Mouse (Mus musculus): ENCODE measurements around the gene Inha.

Inha gene

DNA sequence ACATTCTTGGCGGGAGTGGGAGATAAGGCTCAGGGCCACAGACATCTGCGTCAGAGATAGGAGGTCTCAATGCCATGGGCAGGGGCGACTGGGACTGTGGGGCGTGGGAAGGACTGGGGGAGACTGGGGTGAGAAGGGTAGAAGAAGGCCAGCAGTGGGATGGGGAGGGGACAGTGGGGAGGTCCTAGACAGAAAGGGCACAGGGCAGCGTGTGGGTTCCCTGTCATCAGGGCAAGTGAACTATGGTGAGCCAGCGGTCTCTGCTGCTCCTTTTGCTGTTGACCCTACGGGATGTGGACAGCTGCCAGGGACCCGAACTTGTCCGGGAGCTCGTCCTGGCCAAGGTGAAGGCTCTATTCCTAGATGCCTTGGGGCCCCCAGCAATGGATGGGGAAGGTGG is at the start of gene Inha:
Gene Inha, plus strand, starts transcription at position 72 of the 400 bp plus-strand sequence.
- DNase-seq = no peak

DNA sequence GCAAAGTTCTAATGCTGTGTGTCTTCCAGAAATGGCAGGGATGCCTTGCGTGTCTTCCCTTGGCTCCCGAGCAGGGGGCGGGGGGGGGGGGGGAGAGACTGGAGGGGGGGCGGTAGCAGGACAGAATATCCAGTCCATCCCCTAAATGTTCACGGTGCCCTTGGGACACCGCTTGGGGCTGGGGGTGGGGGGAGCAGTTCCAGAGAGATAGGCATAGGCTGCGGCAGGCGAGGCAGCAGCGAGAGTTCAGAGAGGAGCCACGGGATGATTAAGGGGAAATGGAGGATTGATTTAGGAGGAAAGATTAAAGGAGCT is 49.2 kb upstream of the Inha start:
- DNase-seq = no peak

DNA sequence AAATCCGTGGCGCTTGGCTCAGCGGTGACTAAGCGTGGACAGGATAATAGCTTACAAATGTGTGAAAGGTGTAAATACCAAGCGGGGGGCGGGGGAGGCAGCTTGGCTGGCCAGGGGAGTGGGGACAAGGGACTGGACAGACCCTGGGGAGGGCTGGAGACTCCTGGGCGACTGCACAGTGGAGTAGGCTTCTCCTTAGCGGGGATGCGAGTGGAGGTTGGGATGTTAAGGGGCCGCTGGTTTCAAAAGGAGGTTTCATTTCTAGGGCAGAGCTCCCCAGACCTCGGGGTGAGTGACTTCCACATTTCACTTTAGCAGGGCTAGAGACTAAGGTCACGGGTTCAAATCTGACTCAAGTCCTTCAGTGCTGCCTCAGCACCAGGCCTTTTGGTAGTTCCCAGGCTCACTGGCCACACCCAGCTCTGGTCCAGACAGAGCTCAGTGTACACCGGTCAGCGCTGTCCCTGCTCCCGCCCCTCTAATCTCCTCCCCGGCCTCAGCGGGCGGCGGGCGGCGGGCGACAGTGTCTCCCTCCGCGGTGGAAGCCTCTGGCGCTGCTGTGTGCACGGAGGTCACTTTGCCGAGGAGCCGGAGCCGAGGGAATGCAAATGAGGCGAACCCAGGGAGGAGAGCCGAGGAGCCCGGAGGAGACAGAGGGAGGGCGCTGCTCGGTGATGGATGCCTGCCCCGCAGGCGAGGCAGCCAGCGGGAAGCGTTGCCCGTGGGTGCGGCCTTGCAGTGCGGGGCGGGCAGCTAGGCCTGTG is 48.7 kb upstream of the Inha start:
- peak; percentile 72 for DNase-seq

DNA sequence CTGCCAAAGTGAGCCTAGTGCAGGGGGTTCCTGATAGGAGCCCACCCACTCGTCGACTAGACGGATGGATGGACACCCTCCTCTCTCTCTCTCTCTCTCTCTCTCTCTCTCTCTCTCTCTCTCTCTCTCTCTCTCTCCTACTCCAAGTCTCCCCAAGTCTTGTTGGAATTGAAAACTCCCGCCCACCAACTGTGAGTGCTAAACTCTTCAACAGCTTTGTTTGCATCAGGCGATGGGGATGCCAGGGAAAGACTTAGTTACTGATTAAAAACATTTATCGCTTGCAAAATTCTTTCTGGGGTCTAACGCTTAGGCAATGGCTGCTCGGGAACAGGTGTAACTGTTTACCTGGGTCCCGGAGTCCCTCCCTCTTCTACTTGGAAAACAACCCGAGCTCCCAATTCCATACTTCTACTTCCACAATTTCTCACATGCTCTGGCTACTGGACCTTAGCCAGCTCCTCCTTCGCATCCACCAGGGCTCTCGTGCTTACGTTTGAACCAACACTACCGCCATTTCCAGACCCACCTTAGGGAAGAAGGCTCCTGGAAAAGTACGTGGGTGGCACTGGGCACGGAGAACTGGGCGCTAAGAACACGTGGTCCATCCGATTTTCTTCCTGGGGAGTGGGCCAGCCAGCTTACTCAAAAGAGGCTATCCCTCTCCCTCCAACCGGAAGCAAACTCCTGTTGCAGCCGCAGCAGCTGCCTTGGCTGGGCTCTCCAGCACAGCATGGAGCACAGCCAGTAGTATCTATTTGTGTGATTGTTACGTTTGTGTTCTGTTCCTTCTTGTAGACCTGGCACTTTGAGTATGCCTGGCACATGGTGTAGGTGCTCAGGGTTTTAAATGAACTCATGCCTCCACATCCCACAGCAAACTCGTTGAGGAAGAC is 47.8 kb upstream of the Inha start:
- DNase-seq = peak; percentile 67

DNA sequence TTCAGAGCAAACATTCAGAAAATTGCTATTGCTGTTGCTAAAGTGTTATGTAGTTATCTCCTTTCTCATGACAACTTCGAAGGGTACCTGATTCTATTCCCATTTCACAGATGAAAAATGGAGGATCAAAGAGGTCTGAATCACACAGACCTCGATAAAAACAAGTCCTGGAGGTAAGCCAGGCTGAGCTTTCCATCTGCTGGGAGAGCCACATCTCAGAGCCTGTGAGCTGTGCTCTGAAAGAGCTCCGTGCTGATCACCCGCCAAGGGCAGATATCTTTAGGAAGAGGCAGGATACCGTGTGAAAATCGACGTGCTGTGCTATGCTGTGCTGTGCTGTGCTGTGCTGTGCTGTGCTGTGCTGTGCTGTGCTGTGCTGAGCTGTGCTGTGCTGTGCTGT is 46.6 kb upstream of the Inha start:
- no peak for DNase-seq

DNA sequence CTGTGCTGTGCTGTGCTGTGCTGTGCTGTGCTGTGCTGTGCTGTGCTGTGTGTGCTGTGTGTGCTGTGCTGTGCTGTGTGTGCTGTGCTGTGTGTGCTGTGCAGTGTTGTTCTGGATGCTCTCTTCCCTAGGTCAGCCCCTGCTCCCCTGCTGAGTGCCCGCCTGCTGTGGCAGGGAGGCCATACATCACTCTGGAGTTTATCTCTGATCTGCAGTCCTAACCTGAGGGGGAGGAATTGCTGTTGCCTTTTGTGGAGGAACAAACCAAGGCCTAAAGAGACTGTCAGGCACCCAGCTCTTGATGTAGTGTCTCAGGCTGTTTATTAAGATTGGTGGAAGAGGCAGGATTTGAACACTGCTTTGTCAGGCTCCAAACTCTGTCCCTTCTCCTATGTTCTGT is 44.2 kb upstream of the Inha start:
- no peak for DNase-seq

DNA sequence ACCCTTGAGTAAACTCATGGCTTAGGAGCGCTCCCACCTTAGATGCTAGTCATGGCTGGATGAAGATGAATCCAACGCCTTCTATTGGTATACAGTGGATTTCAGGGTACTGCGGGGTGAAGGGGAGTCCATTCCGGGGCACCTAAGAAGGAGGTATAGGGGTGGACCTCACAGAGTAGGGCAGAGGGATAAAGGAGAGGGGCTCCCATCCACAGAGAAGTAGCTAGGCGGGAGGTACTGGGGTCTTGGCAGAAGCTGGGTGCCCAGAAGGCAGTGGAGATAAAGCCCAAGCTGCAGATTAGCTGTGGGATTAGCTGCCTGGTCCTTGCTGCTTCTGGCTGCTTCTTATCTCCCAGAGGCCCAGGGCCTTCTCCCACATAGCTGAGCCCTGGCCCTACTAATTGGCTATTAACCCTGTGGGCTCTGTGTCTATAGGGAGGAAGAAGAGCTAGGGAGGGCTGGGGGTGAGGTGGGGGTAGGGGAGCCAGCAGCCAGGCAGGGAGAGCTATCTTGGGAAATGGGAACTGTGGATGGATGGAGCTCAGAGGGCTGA is 43.1 kb upstream of the Inha start:
- no peak for DNase-seq

DNA sequence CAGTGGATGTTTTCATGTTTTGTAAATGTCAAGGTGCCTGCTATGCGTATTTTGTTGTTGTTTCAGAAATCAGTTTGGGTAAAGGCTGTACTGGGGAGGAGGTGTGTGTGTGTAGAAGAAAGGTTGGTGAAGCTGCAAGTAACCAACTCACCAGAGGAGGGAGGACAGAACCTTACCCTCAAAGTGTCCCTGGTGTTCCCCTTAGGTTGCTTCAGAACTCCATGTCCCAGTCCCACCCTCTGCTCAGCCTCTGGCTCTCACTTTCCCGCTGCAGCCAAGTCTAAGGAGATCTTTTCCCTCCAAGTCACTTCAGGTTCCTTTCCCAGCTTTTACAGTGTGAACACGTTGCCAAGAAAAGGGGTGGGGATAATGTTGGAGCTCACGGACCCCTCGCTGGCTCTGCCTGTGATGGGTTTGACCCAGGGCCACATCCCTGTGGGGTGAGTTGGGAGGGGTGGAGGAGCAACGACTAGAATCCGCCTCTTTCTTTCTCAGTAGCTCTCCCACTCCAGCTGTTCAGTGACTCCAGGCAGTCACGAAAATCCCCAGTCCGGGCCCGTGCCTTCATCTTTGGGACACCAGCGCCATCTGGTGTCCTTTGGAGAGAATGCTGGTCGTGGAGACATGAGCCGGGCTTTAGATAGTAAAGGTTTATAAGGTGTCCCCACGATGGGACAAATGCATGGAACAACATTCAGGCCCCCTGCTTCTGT is 39.5 kb upstream of the Inha start:
- peak; percentile 89 for DNase-seq

DNA sequence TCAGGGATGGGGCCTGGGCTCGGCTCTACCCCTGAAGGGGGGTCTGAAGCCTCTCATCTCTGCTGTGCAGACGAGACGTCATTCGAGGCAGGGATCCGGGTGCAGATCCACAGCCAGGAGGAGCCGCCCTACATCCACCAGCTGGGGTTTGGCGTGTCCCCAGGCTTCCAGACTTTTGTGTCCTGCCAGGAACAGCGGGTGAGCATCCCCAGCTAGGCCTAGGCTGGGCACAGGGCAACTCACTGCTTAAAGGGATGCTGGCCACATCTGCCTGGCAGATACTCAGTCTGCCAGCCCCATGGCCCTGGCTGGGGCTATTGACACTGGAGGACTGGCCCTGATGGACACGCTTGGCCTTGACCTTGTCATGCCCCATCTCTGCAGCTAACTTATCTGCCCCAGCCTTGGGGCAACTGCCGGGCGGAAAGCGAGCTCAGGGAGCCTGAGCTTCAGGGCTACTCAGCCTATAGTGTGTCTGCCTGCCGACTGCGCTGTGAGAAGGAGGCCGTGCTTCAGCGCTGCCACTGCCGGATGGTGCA is 37.5 kb upstream of the Inha start:
- no peak for DNase-seq

DNA sequence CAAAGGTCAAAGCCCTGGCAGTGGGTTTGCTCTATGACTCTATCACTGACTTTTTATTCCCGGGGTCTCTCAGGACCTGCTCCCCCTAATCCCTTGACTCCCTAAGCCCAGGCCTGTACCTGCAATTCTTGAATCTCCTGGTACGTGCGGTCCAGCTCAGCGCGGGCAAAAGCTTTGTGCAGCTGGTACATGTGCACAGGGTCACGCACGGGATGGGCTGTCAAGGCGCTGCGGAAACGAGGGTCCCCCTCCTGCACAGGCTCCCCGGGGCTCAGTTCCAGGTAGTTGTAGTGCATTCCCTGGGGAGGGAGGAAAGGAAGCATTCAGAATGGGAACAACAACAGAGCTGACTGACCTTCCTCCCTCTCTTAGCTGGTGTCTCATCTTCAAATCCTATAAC is 30.4 kb upstream of the Inha start:
- DNase-seq = no peak

DNA sequence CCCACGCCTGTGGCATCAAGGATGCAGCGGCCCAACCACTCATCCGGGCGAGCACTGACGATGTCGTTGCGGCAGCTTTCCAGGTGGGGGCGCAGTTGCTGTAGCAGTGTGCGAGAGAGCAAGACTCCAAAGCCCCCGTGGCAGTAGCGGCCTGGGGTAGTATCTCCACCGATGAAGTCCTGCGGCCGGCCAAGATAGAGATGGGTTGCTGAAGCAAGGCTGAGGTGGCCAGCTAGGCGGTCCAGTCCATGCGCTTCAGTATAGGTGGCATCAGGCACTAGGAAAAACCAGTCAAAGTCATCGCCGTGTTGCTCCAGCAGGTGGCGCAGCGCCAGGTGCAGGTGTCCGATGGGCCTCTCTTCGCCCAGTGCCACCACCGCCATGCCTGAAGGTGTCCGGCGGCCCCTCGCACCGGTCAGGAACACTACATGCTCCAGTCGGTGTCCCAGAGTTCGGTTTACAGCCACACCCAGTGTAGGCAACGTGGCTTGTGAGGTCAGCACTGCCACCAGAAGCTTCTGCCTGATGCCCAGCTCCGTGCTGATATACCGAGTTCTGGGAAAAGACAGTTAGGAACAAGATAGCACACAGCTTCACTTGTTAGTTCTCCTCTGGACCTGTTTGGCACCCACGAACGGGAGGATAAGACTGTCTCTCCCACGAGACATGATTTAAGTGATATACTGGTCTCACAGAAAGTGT is 29.5 kb upstream of the Inha start:
- peak; percentile 91 for DNase-seq

DNA sequence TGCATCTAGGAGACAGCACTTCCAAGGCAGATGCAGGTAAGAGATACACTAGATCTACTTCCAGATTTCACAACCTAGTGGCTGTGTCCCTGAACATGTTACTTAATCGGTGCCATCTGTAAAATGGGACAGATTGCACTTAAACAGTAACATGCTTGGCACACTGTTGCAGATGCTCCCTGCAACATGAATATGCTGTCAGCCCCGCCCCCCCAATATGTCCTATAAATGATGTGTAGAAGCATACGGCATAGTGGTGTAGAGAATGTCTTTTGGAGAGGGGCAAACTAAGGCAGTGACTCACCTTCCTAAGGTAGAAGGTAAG is 28.9 kb upstream of the Inha start:
- peak; percentile 11 for DNase-seq

DNA sequence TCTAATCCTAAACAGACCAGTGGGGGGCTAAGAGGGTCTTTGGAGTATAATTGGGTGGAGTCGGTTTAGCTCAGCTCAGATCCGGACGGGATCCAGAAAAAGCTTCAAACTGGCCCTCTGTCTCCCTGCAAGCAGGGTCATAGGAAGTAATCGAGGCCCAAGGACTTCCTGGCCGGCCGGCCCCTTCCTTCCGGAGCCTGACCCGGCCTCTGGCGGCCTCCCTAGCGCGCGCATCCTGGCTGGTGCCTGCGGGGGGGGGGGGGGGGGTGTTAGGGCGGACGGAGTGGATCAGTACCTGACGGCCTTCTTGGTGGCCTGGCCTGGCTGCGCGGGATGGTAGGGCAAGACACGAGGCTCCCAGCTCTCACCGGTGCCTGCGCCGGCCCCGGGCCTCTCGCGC is 28.4 kb upstream of the Inha start:
- peak; percentile 77 for DNase-seq

DNA sequence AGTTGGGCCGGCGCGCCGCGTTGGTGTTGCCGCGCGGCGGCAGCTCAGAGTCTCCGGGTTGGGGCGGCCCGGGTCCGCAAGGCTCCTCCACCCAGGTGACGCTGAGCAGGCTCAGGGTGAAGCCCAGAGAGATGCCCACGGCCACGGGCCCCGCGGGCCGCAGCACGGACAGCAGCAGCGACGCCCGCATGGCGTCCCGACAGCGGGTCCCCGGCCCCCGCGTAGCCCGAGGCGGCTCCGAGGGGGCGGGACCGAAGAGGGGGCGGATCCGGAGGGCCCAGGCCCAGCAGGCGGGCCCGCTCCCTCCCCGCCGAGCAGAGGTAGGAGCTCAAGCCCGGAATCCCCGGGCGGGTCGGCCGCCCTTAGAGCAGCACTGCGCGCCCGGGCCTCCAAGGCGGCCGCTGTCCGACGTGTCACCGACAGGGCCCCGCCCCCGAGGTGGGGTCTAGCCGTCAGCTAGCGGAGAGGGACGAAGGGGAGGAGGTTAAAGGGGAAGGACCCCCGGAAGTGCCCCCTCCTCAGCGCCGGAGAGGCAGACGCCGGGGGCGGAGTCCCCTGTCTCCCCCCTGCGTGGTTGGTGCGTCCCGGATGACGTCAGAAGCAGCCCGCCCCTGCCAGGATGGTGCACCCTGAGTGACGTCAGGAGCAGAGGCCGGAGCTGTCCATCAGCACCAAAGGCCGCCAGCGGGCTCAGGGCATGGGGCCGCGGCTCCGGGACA is 27.8 kb upstream of the Inha start, which contains the start of the genes Chpf and Tmem198:
Gene Chpf, minus strand, starts transcription at position 392 of the 719 bp plus-strand sequence.
Gene Tmem198, plus strand, starts transcription at position 617 of the 719 bp plus-strand sequence.
- DNase-seq = peak; percentile 99

DNA sequence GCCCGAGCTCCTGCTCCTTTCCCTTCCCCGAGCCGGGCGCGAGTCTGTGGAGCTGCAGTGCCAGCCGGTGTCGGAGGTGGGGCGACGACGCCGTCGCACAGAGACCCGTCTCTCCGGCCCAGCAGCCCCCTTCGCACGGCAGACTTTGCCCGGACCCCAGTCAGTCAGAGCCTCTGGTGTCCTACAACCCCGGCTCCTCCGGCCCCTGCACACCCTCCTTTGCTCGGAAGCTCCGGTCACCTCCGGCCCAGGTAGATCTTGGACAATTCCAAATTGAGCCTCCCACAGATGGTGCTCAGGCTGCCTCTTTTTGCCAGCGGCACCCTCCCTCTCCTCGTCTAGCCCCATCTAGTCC is 27.3 kb upstream of the Inha start:
- DNase-seq = no peak

DNA sequence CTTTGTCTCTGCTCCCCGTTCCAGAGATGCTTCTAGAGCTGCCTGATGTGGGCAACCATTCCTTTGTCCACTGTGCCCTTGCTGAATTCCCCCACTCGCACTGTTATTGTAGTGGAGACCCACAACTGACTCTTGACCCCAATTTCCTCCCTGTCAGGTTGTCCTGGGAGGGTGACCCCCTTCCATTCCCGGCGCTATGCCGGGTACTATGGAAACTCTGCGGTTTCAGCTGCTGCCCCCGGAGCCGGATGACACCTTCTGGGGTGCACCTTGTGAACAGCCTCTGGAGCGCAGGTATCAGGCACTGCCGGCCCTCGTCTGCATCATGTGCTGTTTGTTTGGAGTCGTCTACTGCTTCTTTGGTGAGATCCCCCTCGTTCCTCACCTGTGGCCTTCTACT is 26.8 kb upstream of the Inha start:
- peak; percentile 18 for DNase-seq

DNA sequence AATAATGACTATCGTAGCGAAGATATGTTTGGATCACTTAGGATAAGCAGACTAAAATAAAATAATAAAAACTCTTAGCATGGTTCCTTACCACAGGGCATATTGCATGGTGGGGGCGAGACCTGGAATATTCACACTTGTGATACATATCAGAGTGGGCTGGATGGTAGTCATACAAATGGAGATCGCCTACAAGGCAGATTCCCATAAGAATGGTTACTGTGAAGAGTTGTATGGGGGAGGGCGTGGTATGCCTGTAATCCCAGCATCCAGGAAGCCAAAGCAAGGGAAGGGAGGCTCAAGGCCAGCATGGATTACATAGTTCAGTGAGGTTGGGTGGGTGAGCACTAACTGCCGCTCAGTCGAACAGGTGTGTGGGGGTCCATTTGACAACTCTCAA is 26.1 kb upstream of the Inha start:
- DNase-seq = peak; percentile 7

DNA sequence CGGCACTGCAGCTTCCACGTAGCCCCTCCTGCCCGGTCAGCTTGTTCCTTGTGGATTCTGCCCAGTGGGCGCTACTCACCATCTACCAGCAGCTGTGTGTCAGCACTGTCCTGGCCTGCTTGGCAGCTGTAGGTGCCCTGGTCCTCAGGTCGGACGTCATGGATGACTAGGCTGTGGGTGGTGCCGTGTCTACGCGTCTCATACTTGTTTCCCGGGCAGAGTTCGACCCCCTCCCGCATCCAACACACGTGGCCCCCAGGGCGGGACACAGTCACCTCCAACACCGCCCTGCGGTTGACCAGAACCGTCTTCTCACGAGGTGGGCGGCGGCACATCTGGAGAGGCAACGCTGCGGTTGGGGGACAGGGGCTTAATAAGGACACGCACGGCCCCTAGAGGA is 20.3 kb upstream of the Inha start:
- DNase-seq = peak; percentile 46

DNA sequence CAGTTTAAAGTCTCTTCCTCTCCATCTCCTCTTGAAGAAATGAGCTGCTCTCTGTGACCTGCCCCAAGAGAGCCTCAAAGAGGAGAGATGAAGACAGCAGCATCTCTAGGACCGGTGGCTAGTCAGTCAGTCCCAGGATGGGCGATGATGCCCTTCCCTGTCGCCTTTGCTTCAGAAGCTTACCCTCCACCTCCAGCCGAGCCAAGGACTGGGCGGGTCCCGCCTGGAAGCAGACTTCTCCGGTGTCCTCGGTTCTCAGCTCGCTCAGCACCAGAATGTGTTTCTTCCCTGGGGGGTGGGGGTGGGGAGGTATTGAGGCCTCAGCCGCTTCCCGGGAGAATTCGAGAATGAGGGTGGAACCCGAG is 19.9 kb upstream of the Inha start:
- DNase-seq = no peak

DNA sequence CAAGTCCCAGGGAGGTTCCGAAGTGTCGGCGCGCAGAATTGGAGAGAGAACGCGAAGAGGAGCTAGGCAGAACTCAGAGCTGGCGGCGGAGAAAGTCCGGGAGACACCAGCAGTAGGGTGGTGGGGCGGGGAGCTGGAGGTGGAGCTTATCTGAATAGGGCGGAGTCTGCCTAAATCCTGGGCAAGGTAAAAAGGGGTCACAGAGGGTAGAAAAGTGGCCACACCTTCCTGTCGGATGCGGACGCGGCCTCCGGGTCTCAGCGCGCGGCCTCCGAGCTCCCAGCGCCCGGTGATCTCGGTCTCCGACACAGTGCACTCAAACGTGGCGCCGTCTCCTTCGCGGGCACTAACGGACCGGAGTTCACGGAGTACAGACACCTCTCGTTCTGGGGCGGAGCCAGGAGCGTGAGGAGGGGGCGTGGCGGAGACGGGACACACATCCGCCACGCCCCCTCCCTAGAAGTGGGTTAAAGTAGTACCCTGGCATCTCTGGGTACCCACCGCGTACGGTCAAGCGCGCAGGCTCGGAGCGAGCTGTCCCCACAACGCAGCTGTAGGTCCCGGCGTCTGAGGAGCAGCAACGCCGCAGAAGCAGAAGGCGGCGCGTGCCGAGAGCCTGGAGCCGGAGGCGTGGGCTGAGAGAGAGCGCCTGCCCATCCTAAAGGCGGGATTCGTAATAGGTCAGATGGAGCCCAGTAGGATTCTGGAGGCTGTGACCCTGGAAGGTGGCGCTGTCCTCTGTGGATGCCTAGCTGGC is 19.3 kb upstream of the Inha start:
- DNase-seq = peak; percentile 87

Measured in kidney, postnatal 10 days (tissue).